Mouse (Mus musculus): Measurements from ENCODE around the gene Tfip11.
"Not testable (repeated sequence)": the region's sequence is repeated elsewhere in the genome, so short reads cannot be mapped to it uniquely, and the experiment has no call there.

GRCm38 (mm10) chr5:112319343-112319742, 6.8 kb upstream of the Tfip11 start:
- TF ChIP-seq ETS1, CHD1, HCFC1, ZC3H11A (IDR thresholded peaks at IDR 0.05; ENCODE audit: low read depth, low read length): not testable (repeated sequence)
- peak in 1 of 3 experiments; percentile 13; a peak in 1 of 6 replicates for TF ChIP-seq CTCF (IDR thresholded peaks at IDR 0.05 in 2 of 3, conservative IDR thresholded peaks at IDR 0.05 in 1 of 3; ENCODE audit: control insufficient read depth in 1 of 3, insufficient read depth in 1 of 3, low read depth in 2 of 3, low read length in 3 of 3, poor library complexity in 1 of 3, severe bottlenecking in 1 of 3)
